Mouse (Mus musculus) kidney, embryonic 14.5 days (tissue): ENCODE measurements around the gene Nfic. TPM values are rescaled to one million over a fixed set of nuclear protein-coding genes. Genes with fewer than 3 reads are reported as not detected.
A peak's percentile ranks its signal among the peaks of the same experiment; 100 is the strongest.

Experiments used
- ATAC-seq: fragments of 200-750 bp; cut with Nextera tagmentation; 2 replicates; pipeline ENCODE4 v1.8.0; 2017; ENCODE audit warnings: moderate number of reproducible peaks, mild to moderate bottlenecking, moderate TSS enrichment, moderate library complexity; ENCODE audit not compliant: low FRiP score, low TSS enrichment
- H3K27ac ChIP-seq: fragments of 300-500 bp; sonication (generic); 2 replicates; pipeline ENCODE4 v1.5.1; 2014; ENCODE audit warnings: low read depth, mild to moderate bottlenecking, low read length, moderate library complexity, mixed read lengths
- H3K27me3 ChIP-seq: fragments of 300-500 bp; sonication (generic); 2 replicates; pipeline ENCODE4 v1.6.1; 2014; ENCODE audit warnings: mild to moderate bottlenecking, low read length; ENCODE audit not compliant: control insufficient read depth, insufficient read depth
- H3K36me3 ChIP-seq: fragments of 300-500 bp; sonication (generic); 2 replicates; pipeline ENCODE4 v1.6.1; 2014; ENCODE audit warnings: low read length, mixed read lengths; ENCODE audit not compliant: control insufficient read depth, insufficient read depth
- H3K4me1 ChIP-seq: fragments of 300-500 bp; sonication (generic); 2 replicates; pipeline ENCODE4 v1.6.1; 2014; ENCODE audit warnings: low read length, mixed read lengths; ENCODE audit not compliant: control insufficient read depth, insufficient read depth
- H3K4me2 ChIP-seq: fragments of 300-500 bp; sonication (generic); replicated peaks from 2 replicates; pipeline ENCODE4 v1.6.1; 2014; ENCODE audit warnings: low read depth, mild to moderate bottlenecking, low read length
- H3K4me3 ChIP-seq: fragments of 300-500 bp; sonication (generic); 2 replicates; pipeline ENCODE4 v1.5.1; 2014; ENCODE audit warnings: mild to moderate bottlenecking, low read length
- H3K9ac ChIP-seq: fragments of 300-500 bp; sonication (generic); 2 replicates; pipeline ENCODE4 v1.6.1; 2014; ENCODE audit warnings: low read depth, mild to moderate bottlenecking, low read length, moderate library complexity
- H3K9me3 ChIP-seq: fragments of 300-500 bp; sonication (generic); 2 replicates; pipeline ENCODE4 v1.6.1; 2016; ENCODE audit warnings: low read length; ENCODE audit not compliant: control insufficient read depth
- WGBS: fragments of 180-500 bp; shearing (Covaris S2); extraction: QIAGEN DNeasy Blood & Tissue Kit; methylation state at CpG from one replicate; pipeline ENCODE4 v1.1.7; 2014; 5-methylcytosine and 5-hydroxymethylcytosine counted together
- polyA plus RNA-seq: library from polyadenylated mRNA; unstranded; fragments of >200 nt; fragmentation: Nextera tagmentation; extraction: Ambion mirVana; gene quantifications from 2 replicates; pipeline ENCODE4 v1.2.1, GENCODE M21; 2014

The Nfic gene
- polyA plus RNA-seq, 1 experiment from 2014 or later = 59.0 TPM

GRCm38 (mm10) chr10:81441019-81441418 is 14.4 kb downstream of the Nfic start:
- Histone ChIP-seq H3K4me3 (no peak overlapping the region), H3K9me3 (no peaks in the 10 kb centered on the region), H3K4me2 (no peak overlapping the region), H3K27ac (no peak overlapping the region), H3K27me3 (no peaks in the 10 kb centered on the region), H3K4me1 (no peaks in the 10 kb centered on the region), H3K9ac (no peak overlapping the region), H3K36me3 (no peaks in the 10 kb centered on the region)
- ATAC-seq = no peak

- H3K4me3 ChIP-seq = no peak overlapping the region
- 65% methylated on average over 3 of the region's 3 CpGs for WGBS
- H3K9ac ChIP-seq = no peak overlapping the region
- H3K9me3 ChIP-seq = no peaks in the 10 kb centered on the region
- no peaks in the 10 kb centered on the region for H3K27me3 ChIP-seq
- ATAC-seq = no peak
- no peak overlapping the region for H3K4me2 ChIP-seq
- no peak overlapping the region for H3K27ac ChIP-seq
- peaks cover 14% of the 10 kb centered on the region; the same call in 1 of the 2 replicates for H3K4me1 ChIP-seq
- H3K36me3 ChIP-seq = no peaks in the 10 kb centered on the region
Measured at GRCm38 (mm10) chr10:81435436-81435835, 20.0 kb downstream of the Nfic start.

GRCm38 (mm10) chr10:81434361-81435263 is 20.8 kb downstream of the Nfic start:
- WGBS = 61% methylated on average over 15 of the region's 15 CpGs
- no peak overlapping the region for H3K27ac ChIP-seq
- H3K27me3 ChIP-seq = no peaks in the 10 kb centered on the region
- H3K9me3 ChIP-seq = no peaks in the 10 kb centered on the region
- no peak overlapping the region for H3K4me2 ChIP-seq
- peaks cover 16% of the 10 kb centered on the region; the same call in 1 of the 2 replicates for H3K4me1 ChIP-seq
- H3K36me3 ChIP-seq = no peaks in the 10 kb centered on the region
- H3K4me3 ChIP-seq = no peak overlapping the region
- ATAC-seq = no peak
- H3K9ac ChIP-seq = no peak overlapping the region

GRCm38 (mm10) chr10:81433541-81434289 is 21.7 kb downstream of the Nfic start:
- no peak for ATAC-seq
- Histone ChIP-seq H3K9ac (no peak overlapping the region), H3K27ac (no peak overlapping the region), H3K4me1 (peaks cover 17% of the 10 kb centered on the region; the same call in 1 of the 2 replicates), H3K27me3 (no peaks in the 10 kb centered on the region), H3K4me2 (no peak overlapping the region), H3K4me3 (no peak overlapping the region), H3K9me3 (no peaks in the 10 kb centered on the region), H3K36me3 (no peaks in the 10 kb centered on the region)
- WGBS = 74% methylated on average over 26 of the region's 26 CpGs

GRCm38 (mm10) chr10:81432868-81433262 is 22.6 kb downstream of the Nfic start:
- Histone ChIP-seq H3K4me3 (no peak overlapping the region), H3K4me2 (peak overlapping the region; percentile 44), H3K27ac (no peak overlapping the region), H3K9me3 (no peaks in the 10 kb centered on the region), H3K9ac (no peak overlapping the region), H3K4me1 (peaks cover 17% of the 10 kb centered on the region; the same call in 1 of the 2 replicates), H3K36me3 (no peaks in the 10 kb centered on the region), H3K27me3 (no peaks in the 10 kb centered on the region)
- ATAC-seq = peak; percentile 81
- 4% methylated on average over 17 of the region's 17 CpGs for WGBS

- peak; percentile 1; the same call in 1 of the 2 replicates for ATAC-seq
- Histone ChIP-seq H3K9me3 (no peaks in the 10 kb centered on the region), H3K4me2 (no peak overlapping the region; the same call in 1 of the 2 replicates), H3K27me3 (no peaks in the 10 kb centered on the region), H3K4me1 (peaks cover 17% of the 10 kb centered on the region; the same call in 1 of the 2 replicates), H3K27ac (no peak overlapping the region), H3K4me3 (no peak overlapping the region), H3K9ac (no peak overlapping the region), H3K36me3 (no peaks in the 10 kb centered on the region)
- WGBS = 63% methylated on average over 21 of the region's 21 CpGs
Measured at GRCm38 (mm10) chr10:81432169-81432867, 23.1 kb downstream of the Nfic start.

GRCm38 (mm10) chr10:81431526-81432168 is 23.8 kb downstream of the Nfic start:
- Histone ChIP-seq H3K9ac (no peak overlapping the region), H3K9me3 (no peaks in the 10 kb centered on the region), H3K4me2 (peak overlapping the region; percentile 81), H3K27ac (no peak overlapping the region; the same call in 1 of the 2 replicates), H3K4me1 (peaks cover 17% of the 10 kb centered on the region; the same call in 1 of the 2 replicates), H3K4me3 (peak overlapping the region; percentile 82), H3K27me3 (no peaks in the 10 kb centered on the region), H3K36me3 (no peaks in the 10 kb centered on the region)
- ATAC-seq = no peak
- WGBS = 17% methylated on average over 15 of the region's 15 CpGs

- ATAC-seq = 0 out of 2 replicates have a peak, but pooled peaks have one; percentile 1
- 1% methylated on average over 46 of the region's 70 CpGs for WGBS
- H3K9ac ChIP-seq = peak overlapping the region; percentile 86
- H3K4me1 ChIP-seq = peaks cover 17% of the 10 kb centered on the region; the same call in 1 of the 2 replicates
- H3K27me3 ChIP-seq = no peaks in the 10 kb centered on the region
- peak overlapping the region; percentile 81 for H3K4me2 ChIP-seq
- H3K27ac ChIP-seq = peak overlapping the region; percentile 93
- H3K36me3 ChIP-seq = no peaks in the 10 kb centered on the region
- H3K9me3 ChIP-seq = no peaks in the 10 kb centered on the region
- H3K4me3 ChIP-seq = peak overlapping the region; percentile 82
Measured at GRCm38 (mm10) chr10:81430831-81431525, 24.5 kb downstream of the Nfic start.
